Mouse (Mus musculus) forebrain, postnatal 0 days (tissue): Measurements from ENCODE around the gene Ltc4s. TPM values are rescaled to one million over a fixed set of nuclear protein-coding genes. Genes with fewer than 3 reads are reported as not detected.
A peak's percentile ranks its signal among the peaks of the same experiment; 100 is the strongest.

Experiments
- ATAC-seq: fragments of 200-750 bp; cut with Nextera tagmentation; 2 replicates; pipeline ENCODE4 v1.8.0; 2017; ENCODE audit warnings: mild to moderate bottlenecking, moderate library complexity
- DNase-seq: peaks from one replicate; pipeline ENCODE4 v3.0.0-alpha.2; 2015
- H3K27ac ChIP-seq: fragments of 300-500 bp; sonication (generic); 2 replicates; pipeline ENCODE4 v1.5.1; 2014; ENCODE audit warnings: low read depth, mild to moderate bottlenecking, antibody characterized with exemption, low read length, moderate library complexity, mixed read lengths
- H3K27me3 ChIP-seq: fragments of 300-500 bp; sonication (generic); 2 replicates; pipeline ENCODE4 v1.6.1; 2014; ENCODE audit warnings: mild to moderate bottlenecking, low read length, mixed read lengths; ENCODE audit not compliant: insufficient read depth
- H3K36me3 ChIP-seq: fragments of 300-500 bp; sonication (generic); 2 replicates; pipeline ENCODE4 v1.6.1; 2014; ENCODE audit warnings: mild to moderate bottlenecking, moderate library complexity; ENCODE audit not compliant: insufficient read depth
- H3K4me1 ChIP-seq: fragments of 300-500 bp; sonication (generic); 2 replicates; pipeline ENCODE4 v1.6.1; 2014; ENCODE audit warnings: antibody characterized with exemption; ENCODE audit not compliant: insufficient read depth
- H3K4me2 ChIP-seq: fragments of 300-500 bp; sonication (generic); 2 replicates; pipeline ENCODE4 v1.6.1; 2014; ENCODE audit warnings: low read depth, mild to moderate bottlenecking, moderate library complexity
- H3K4me3 ChIP-seq: fragments of 300-500 bp; sonication (generic); 2 replicates; pipeline ENCODE4 v1.5.1; 2014; ENCODE audit warnings: low read depth, low read length, mixed read lengths
- H3K9ac ChIP-seq: fragments of 300-500 bp; sonication (generic); 2 replicates; pipeline ENCODE4 v1.6.1; 2014; ENCODE audit warnings: mild to moderate bottlenecking
- H3K9me3 ChIP-seq: fragments of 300-500 bp; sonication (generic); 2 replicates; pipeline ENCODE4 v1.6.1; 2016; ENCODE audit warnings: low read length
- CTCF ChIP-seq: sonication (generic); IDR thresholded peaks from 2 replicates; pipeline ENCODE4 v1.5.1; 2016; ENCODE audit warnings: antibody characterized with exemption, control low read depth, low read depth
- WGBS: fragments of 180-500 bp; shearing (Covaris S2); extraction: QIAGEN DNeasy Blood & Tissue Kit; methylation state at CpG from one replicate; pipeline ENCODE4 v1.1.7; 2014; 5-methylcytosine and 5-hydroxymethylcytosine counted together
- polyA plus RNA-seq: library from polyadenylated mRNA; unstranded; fragments of >200 nt; fragmentation: Nextera tagmentation; extraction: Ambion mirVana; gene quantifications from 2 replicates; pipeline ENCODE4 v1.2.1, GENCODE M21; 2015
- total RNA-seq: library from RNA; depleted of rRNA; stranded (reverse); fragments of >200 nt; gene quantifications from 2 replicates; pipeline ENCODE4 v1.2.3, GENCODE M21; 2014

Gene Ltc4s
- total and polyA plus RNA-seq, 2 experiments from 2014 or later, result 6.1 TPM

DNA sequence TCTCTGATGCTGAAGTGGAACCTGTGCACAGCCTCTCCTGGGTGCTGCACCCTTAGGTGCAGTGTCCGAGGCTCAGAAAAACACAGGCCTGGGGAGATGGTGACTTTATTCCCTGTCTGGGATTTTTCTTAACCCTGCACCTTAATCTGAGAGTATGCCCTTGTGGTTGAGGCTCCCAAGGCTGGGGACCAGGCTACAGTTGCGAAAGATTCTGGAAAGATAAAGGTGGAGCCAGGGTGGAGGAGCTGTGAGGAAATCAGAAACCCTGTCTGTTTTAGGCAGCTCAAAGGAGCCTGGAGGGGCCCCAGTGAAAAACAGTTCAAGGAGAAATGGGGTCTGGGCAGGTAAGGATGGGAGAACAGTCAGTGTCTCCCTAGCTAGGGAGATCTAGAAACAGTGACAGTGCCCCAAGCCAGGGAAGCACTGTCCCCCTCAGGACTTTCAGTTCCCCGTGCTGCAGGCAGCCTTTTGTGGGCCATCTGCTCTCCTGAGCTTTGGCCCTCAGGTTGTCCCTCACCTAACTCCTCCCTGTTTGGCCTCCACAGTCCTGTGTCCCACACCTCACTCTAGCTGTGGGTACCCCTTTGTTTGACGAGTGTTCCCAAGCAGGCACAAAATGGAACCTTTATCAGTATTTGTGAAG is 21.6 kb downstream of the Ltc4s start:
- Histone ChIP-seq H3K4me2 (no peak overlapping the region), H3K4me1 (0 out of 2 replicates have a peak, but pooled peaks cover 3% of the 10 kb centered on the region), H3K27ac (no peak overlapping the region), H3K36me3 (0 out of 2 replicates have a peak, but pooled peaks cover 5% of the 10 kb centered on the region), H3K27me3 (no peaks in the 10 kb centered on the region), H3K9me3 (no peaks in the 10 kb centered on the region), H3K4me3 (no peak overlapping the region), H3K9ac (no peak overlapping the region)
- 75% methylated on average over 4 of the region's 4 CpGs for WGBS
- ATAC-seq (no peak), DNase-seq (no peak)
- TF ChIP-seq CTCF, result no peak

DNA sequence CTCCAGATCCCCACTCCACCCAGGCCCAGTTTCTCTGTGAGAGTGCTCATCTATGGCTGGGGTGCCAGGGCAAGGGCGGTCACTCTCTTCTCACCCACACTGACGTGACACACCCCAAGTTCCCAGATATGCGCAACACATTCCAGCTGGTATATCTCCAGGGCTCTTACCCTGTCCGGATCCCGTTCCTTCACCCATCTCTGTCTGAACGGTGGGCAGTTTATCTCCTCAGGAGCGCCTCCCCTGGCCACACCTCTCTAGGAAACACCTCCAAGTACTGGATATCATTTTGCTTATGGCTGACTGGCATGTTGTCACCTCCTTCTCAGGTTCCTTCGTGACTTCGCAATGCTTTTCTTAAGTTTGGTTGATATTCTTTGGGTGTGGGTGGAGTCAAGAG is 22.8 kb downstream of the Ltc4s start:
- H3K9me3 ChIP-seq, result no peaks in the 10 kb centered on the region
- no peak for ATAC-seq
- H3K4me1 ChIP-seq, result peaks cover 8% of the 10 kb centered on the region; the same call in 1 of the 2 replicates
- no peak overlapping the region for H3K4me3 ChIP-seq
- no peak for TF ChIP-seq CTCF
- no peak overlapping the region for H3K27ac ChIP-seq
- H3K36me3 ChIP-seq, result 0 out of 2 replicates have a peak, but pooled peaks cover 2% of the 10 kb centered on the region
- no peak overlapping the region for H3K9ac ChIP-seq
- WGBS, result 29% methylated on average over 9 of the region's 9 CpGs
- H3K27me3 ChIP-seq, result no peaks in the 10 kb centered on the region
- H3K4me2 ChIP-seq, result no peak overlapping the region; the same call in 1 of the 2 replicates
- no peak for DNase-seq

DNA sequence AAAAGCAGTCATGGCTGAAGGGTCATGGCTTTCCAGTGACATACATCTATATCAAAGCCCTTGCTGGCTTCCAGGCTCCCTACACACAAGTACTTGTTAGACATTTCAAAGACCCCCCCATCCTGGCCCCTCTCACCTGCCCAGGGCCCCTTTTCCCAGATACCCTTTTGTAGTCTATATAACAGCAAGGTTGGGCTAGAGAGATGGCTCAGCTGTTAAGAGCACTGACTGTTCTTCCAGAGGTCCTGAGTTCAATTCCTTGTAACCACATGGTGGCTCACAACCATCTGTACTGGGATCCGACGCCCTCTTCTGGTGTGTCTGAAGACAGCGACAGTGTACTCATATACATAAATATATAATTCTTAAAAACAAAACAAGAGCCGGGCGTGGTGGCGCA is 23.8 kb downstream of the Ltc4s start:
- Histone ChIP-seq H3K36me3 (no peaks in the 10 kb centered on the region), H3K9ac (no peak overlapping the region), H3K4me3 (no peak overlapping the region), H3K27me3 (no peaks in the 10 kb centered on the region), H3K27ac (no peak overlapping the region), H3K9me3 (no peaks in the 10 kb centered on the region), H3K4me1 (peaks cover 8% of the 10 kb centered on the region; the same call in 1 of the 2 replicates), H3K4me2 (no peak overlapping the region)
- TF ChIP-seq CTCF, result no peak
- 93% methylated on average over 6 of the region's 6 CpGs for WGBS
- ATAC-seq, result no peak
- no peak for DNase-seq

DNA sequence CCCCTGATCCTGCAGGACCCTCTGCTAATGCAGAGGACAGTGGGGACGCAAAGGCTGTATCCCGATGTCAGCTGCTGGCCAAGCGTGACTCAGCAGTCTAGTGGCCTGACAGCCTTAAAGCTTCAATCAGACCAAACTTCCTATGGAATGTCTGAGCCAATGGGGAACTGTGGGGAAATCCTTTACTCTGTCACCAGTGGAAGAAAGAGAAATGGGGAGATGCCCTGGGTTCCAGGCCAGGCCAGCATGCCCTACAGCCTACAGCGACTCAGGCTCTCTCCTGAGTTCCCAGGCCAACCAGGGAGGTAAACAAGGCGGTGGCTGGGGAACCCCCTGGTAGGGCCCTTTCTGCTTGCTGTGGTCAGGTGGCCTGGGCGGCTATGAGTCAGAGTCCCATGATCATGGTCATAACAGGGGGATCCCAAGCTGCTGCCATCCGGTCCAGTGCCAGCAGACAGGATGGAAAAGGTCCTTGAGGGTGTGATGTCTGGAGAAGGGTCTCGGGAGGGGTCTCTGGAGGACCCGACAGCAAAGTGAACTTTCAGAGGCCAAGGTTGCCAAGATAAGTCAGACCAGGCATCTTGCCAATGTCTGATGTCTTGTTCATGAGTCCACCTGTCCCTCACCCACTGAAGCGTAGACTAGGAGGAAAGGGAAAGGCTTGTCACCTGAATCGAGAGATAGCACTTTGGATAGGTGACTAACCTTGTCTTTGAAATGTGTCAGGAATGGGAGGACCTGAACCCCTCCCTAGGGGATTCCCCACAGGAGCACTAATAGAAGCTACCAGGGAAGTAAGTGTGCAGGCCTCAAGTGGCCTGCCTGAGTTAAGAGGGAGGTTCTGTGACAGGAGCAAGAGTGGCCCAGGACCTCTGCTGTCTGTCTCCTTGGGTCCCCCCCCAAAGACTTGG is 25.3 kb downstream of the Ltc4s start:
- no peak overlapping the region for H3K4me3 ChIP-seq
- no peaks in the 10 kb centered on the region for H3K36me3 ChIP-seq
- H3K27ac ChIP-seq, result no peak overlapping the region
- 62% methylated on average over 11 of the region's 11 CpGs for WGBS
- H3K4me2 ChIP-seq, result no peak overlapping the region
- no peaks in the 10 kb centered on the region for H3K27me3 ChIP-seq
- no peak for DNase-seq
- ATAC-seq, result no peak
- no peaks in the 10 kb centered on the region for H3K9me3 ChIP-seq
- no peak overlapping the region for H3K9ac ChIP-seq
- peaks cover 15% of the 10 kb centered on the region; the same call in 1 of the 2 replicates for H3K4me1 ChIP-seq
- no peak for TF ChIP-seq CTCF

DNA sequence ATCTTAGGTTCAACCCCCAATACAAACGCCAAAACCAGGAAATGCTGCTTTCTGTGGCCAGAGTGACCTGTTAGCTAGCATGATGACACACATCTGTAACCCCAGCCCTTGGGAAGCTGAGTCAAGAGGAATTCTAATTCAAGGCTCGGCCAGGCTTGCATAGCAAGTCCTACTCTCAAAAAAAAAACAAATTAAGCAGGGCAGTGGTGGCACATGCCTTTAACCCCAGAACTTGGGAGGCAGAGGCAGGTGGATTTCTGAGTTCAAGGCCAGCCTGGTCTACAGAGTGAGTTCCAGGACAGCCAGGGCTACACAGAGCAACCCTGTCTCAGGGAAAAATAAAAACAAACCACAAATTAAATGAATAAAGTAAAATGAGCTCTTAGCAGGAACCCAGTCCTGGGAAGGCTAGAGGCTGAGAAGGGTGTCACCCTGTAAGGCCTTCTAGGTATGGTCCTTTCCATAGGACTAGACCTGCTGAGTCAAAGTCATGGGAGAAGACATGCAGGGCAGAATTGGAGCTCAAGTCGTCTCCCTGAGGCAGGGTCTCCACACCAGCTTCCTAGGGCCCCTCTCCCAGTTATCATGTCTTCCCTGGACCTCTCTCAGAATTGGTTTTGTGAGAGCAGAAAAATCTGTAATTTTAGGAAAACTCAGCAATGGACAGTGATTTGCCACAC is 26.2 kb downstream of the Ltc4s start:
- Histone ChIP-seq H3K4me1 (peaks cover 15% of the 10 kb centered on the region; the same call in 1 of the 2 replicates), H3K27ac (no peak overlapping the region), H3K4me2 (no peak overlapping the region), H3K4me3 (no peak overlapping the region), H3K27me3 (no peaks in the 10 kb centered on the region), H3K9me3 (no peaks in the 10 kb centered on the region), H3K9ac (no peak overlapping the region), H3K36me3 (peaks cover 6% of the 10 kb centered on the region; the same call in 1 of the 2 replicates)
- DNase-seq, result no peak
- WGBS, result 74% methylated on average over 3 of the region's 3 CpGs
- ATAC-seq, result no peak
- no peak for TF ChIP-seq CTCF

DNA sequence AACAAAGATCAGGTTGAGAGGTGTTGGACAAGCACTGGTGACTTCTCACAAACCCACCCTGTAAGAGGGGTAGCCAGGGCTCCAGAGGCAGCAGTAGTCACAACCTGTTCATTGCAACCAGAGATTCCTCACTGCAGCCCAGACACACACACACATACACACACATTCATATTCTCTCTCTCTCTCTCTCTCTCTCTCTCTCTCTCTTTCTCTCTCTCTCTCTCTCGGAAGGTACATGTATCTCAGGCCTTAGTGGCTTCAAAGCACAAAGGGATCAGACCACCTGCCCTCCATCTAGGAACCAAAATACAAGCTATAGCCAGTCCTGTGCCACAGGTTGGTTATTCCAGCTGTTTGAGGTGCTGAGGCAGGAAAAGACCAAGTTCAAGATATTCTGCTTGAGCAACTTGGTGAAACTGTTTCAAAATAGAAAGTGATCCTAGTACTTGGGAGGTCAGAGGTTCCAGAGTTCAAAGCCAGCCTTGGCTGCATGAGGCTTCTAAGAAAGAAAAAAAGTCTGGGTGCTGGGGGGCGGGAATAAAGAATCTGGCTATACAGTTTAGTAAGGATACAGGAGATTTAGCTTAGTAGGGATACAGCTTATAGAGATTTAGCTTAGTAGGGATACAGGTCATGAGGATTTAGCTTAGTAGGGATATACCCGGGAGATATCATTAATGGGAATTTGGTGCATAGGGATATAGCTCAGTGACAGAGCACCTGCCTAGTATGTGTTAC is 26.9 kb downstream of the Ltc4s start:
- DNase-seq (no peak), ATAC-seq (no peak)
- peak overlapping the region; percentile 59 for H3K4me2 ChIP-seq
- H3K9me3 ChIP-seq, result no peaks in the 10 kb centered on the region
- TF ChIP-seq CTCF, result no peak
- H3K27ac ChIP-seq, result peak overlapping the region; percentile 99
- peak overlapping the region; percentile 100; the same call in 1 of the 2 replicates for H3K9ac ChIP-seq
- H3K4me1 ChIP-seq, result peaks cover 15% of the 10 kb centered on the region; the same call in 1 of the 2 replicates
- peak overlapping the region; percentile 99 for H3K4me3 ChIP-seq
- H3K27me3 ChIP-seq, result no peaks in the 10 kb centered on the region
- 94% methylated on average over 3 of the region's 3 CpGs for WGBS
- peaks cover 12% of the 10 kb centered on the region for H3K36me3 ChIP-seq
